ENCODE assay signal across 16 mouse cellular contexts in the genomic region with DNA sequence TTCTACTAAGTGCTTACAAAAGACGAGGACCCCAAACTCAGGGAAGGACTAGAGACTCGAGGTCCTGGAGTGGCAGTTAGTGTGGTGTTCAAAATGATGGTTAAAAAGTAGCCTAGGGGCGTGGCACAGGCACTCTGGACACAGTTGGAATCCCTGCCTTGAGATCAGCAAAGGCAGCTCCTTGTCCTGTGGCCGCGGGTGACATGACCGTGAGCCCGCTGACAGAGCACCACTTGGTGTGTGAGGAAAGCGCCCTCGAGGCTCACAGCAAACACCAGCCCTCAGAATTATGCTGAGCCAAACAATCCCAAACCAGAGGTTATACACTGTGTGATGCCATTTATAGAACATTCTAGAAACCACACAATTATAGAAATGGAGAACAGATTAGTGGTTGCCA.
"Had no signal": no experiment of that assay in that cellular context is flagged by ENCODE, and none has a peak within 500 bp of the region (broad histone marks: within the 10 kb centered on the region; RNA-seq: fewer than 3 reads in every experiment).

No protein-coding gene starts in this region.

- H3K4me2 ChIP-seq: kidney, embryonic 15.5 days; limb, embryonic 13.5 days; liver, embryonic 13.5 days; midbrain, embryonic 12.5 days; neural tube, embryonic 13.5 days had no signal

- H3K4me1 ChIP-seq: neural tube, embryonic 13.5 days had no signal

- H3K9ac ChIP-seq: kidney, embryonic 15.5 days; limb, embryonic 13.5 days; liver, embryonic 13.5 days; midbrain, embryonic 12.5 days; neural tube, embryonic 13.5 days had no signal

- H3K27ac ChIP-seq: kidney, embryonic 15.5 days; layer of hippocampus, adult 2 months; limb, embryonic 13.5 days; liver, embryonic 13.5 days; midbrain, embryonic 12.5 days; neural tube, embryonic 13.5 days had no signal

- H3K27me3 ChIP-seq: kidney, embryonic 15.5 days; limb, embryonic 13.5 days; liver, embryonic 13.5 days; midbrain, embryonic 12.5 days; neural tube, embryonic 13.5 days had no signal

- DNase-seq: kidney, postnatal 14 days; liver, embryonic 13.5 days; lung, adult 18-20 months; lung, postnatal 4 days; retina, postnatal 1 day; right cerebral cortex, postnatal 4 days; spleen, adult 18-20 months; thymus, adult 18-20 months; thymus, postnatal 14 days had no signal

- ATAC-seq: midbrain, embryonic 16.5 days had no signal

- H3K4me3 ChIP-seq: kidney, embryonic 15.5 days; layer of hippocampus, adult 2 months; limb, embryonic 13.5 days; liver, embryonic 13.5 days; megakaryocyte, embryonic 14.5 days; midbrain, embryonic 12.5 days; neural tube, embryonic 13.5 days had no signal

- H3K36me3 ChIP-seq: kidney, embryonic 15.5 days; limb, embryonic 13.5 days; liver, embryonic 13.5 days; midbrain, embryonic 12.5 days; neural tube, embryonic 13.5 days had no signal

- H3K9me3 ChIP-seq: kidney, embryonic 15.5 days; limb, embryonic 13.5 days; liver, embryonic 13.5 days; megakaryocyte, embryonic 14.5 days; midbrain, embryonic 12.5 days; neural tube, embryonic 13.5 days had no signal
